Mouse (Mus musculus) thymus, adult 2 months (tissue): ENCODE measurements at regions not wholly inside any gene's neighbourhood (a gene's known extent, or its start where the extent isn't known, plus 50 kb on each side); places are given as distances from the start of the nearest gene placed in this dataset.

ENCODE experiments used
- DNase-seq: peaks from one replicate; pipeline ENCODE4 v3.0.0; 2021
- H3K27ac ChIP-seq: fragments of 200-500 bp; 2 replicates; pipeline ENCODE4 v1.5.1; 2012; ENCODE audit warnings: low read length, control low read depth; ENCODE audit not compliant: control insufficient read depth, insufficient read depth
- H3K27me3 ChIP-seq: fragments of 200-500 bp; 2 replicates; pipeline ENCODE4 v1.6.1; 2012; ENCODE audit warnings: mild to moderate bottlenecking, low read length, moderate library complexity, mixed read lengths; ENCODE audit not compliant: control insufficient read depth, insufficient read depth
- H3K36me3 ChIP-seq: fragments of 200-500 bp; 2 replicates; pipeline ENCODE4 v1.6.1; 2012; ENCODE audit warnings: mild to moderate bottlenecking, low read length, moderate library complexity; ENCODE audit not compliant: control insufficient read depth, insufficient read depth
- H3K4me1 ChIP-seq: fragments of 200-500 bp; replicated peaks from 2 replicates; pipeline ENCODE4 v1.6.1; 2012; ENCODE audit warnings: low read length; ENCODE audit not compliant: control insufficient read depth, insufficient read depth
- H3K4me3 ChIP-seq: fragments of 200-500 bp; 2 replicates; pipeline ENCODE4 v1.5.1; 2012; ENCODE audit warnings: mild to moderate bottlenecking, low read length, control low read depth, moderate library complexity; ENCODE audit not compliant: control insufficient read depth, insufficient read depth
- CTCF ChIP-seq: fragments of 200-500 bp; IDR thresholded peaks from 2 replicates; pipeline ENCODE4 v1.5.1; 2012; ENCODE audit warnings: mild to moderate bottlenecking, control low read depth, low read length, moderate library complexity, borderline replicate concordance; ENCODE audit not compliant: control insufficient read depth, poor library complexity, insufficient read depth; ENCODE audit errors: extremely low read depth
- POLR2A ChIP-seq: fragments of 200-500 bp; IDR thresholded peaks from 2 replicates; pipeline ENCODE4 v1.6.1; 2012; ENCODE audit warnings: mild to moderate bottlenecking, low read length, control low read depth, moderate library complexity; ENCODE audit not compliant: control insufficient read depth, poor library complexity, insufficient read depth; ENCODE audit errors: extremely low read depth
- WGBS: fragments of 180-500 bp; shearing (Covaris S2); methylation state at CpG from one replicate; pipeline ENCODE4 v1.1.7; 2018; 5-methylcytosine and 5-hydroxymethylcytosine counted together

DNA sequence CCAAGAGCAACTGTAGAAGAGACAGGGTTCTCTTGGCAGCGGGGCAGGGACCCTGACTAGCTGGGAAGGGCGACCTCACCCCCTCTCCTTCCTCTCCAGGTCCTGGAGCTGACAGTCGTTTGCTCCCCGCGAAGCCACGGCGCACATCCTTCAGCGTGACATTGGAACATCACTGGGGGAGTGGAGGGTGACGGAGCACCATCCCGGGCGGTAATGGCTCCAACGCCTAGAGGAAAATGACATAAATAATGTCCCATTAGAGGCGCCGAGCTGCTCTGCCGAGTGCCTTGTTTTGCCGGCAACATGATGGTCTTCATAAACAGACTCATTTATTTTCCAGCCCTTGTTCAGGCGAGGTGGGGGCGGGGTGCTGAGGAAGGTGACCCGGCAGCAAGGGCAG is 62.3 kb upstream of the Ctnnbl1 start:
- H3K36me3 ChIP-seq, result no peaks in the 10 kb centered on the region
- no peaks in the 10 kb centered on the region for H3K27me3 ChIP-seq
- no peak for DNase-seq
- WGBS, result 79% methylated on average over 19 of the region's 19 CpGs
- H3K4me3 ChIP-seq, result no peak overlapping the region
- no peak for TF ChIP-seq CTCF
- no peak for TF ChIP-seq POLR2A
- H3K27ac ChIP-seq, result no peak overlapping the region
- no peaks in the 10 kb centered on the region for H3K4me1 ChIP-seq

DNA sequence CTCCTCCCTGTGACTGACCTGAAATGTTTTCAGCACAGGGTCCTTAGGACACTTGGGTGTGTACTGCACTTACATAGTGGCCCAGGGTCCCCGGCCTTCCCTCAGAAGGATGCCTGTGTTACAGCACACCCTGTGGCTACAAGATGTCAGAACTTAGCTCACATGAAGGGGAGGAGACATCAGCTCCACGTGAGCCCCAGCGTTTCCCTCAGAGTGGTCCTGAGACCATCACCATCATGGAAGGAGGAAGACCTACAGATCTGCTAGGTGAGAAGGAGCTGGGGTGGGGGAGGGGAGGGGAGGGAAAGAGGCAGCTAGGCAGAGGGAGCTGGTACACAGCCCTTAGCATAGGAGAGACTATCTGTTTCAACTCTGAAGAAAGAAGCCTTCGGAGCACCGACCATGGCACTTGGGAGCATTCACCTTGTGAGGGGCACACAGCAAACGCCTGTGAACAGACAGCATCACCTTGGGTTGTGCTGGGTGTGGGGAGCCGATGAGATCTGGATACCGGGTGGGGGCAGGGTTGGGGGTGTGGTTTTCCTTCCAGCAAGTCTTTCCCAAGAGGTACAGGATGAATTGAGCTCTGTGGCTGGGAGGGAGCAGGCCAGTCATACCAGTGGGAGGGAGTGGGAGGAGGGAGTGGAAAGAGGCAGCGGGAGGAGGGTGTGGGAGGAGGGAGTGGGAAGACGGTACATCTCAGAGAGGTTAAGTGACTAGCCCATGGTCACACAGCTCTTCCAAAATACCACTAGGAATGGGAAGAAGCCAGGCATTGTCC is 60.6 kb upstream of the Ctnnbl1 start:
- 43% methylated on average over 10 of the region's 10 CpGs for WGBS
- DNase-seq, result no peak
- TF ChIP-seq CTCF (no peak), POLR2A (no peak)

DNA sequence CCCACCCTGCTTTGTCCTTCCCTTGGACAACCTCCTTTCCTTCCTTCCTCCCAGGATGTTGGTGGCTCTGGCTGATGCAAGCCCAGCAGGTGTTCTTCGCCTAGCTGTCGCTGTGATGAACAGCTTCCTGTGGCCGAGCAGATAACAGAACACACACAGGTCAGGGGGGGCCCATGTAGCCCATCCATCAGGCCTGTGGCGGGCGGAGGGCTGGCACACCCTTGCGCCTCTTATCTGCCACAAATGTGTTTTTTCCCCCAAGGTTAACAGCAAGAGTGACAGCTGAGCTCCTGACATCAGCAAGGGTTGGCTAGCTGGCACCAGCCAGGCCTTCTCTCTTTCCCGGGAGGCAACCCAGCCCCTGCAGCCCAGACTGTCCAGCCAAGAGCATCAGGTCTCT is 59.9 kb upstream of the Ctnnbl1 start:
- H3K4me1 ChIP-seq, result no peaks in the 10 kb centered on the region
- no peak overlapping the region for H3K4me3 ChIP-seq
- TF ChIP-seq CTCF (no peak), POLR2A (no peak)
- H3K36me3 ChIP-seq, result no peaks in the 10 kb centered on the region
- no peak for DNase-seq
- no peak overlapping the region for H3K27ac ChIP-seq
- no peaks in the 10 kb centered on the region for H3K27me3 ChIP-seq
- 28% methylated on average over 7 of the region's 7 CpGs for WGBS

More for the DNA sequence above, 60.6 kb upstream of the Ctnnbl1 start:
- no peak overlapping the region for H3K4me3 ChIP-seq
- H3K4me1 ChIP-seq, result no peaks in the 10 kb centered on the region
- H3K27ac ChIP-seq, result no peak overlapping the region
- H3K27me3 ChIP-seq, result no peaks in the 10 kb centered on the region
- no peaks in the 10 kb centered on the region for H3K36me3 ChIP-seq

DNA sequence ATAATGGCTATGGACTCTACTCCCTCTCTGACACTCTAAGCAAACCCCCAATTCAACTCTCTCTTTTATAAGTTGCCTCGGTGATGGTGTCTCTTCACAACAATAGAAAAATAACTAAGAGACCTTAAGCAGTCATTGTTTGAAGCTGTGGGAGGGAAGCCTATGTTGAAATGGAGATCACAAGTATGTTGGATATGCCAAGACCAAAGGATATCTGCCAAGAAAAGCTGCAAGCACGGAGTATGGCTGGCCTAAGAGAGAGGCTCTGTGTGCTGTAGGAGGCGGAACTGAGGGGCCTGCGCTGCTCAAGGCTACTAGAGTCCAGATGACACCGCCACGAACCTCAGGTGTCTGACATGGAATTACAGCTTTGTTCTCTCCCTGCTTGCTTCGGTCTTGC is 55.3 kb upstream of the Ctnnbl1 start:
- H3K27ac ChIP-seq, result no peak overlapping the region
- H3K36me3 ChIP-seq, result no peaks in the 10 kb centered on the region
- TF ChIP-seq CTCF, result no peak
- no peak for TF ChIP-seq POLR2A
- no peak for DNase-seq
- H3K4me1 ChIP-seq, result no peaks in the 10 kb centered on the region
- H3K27me3 ChIP-seq, result no peaks in the 10 kb centered on the region
- 88% methylated on average over 7 of the region's 7 CpGs for WGBS
- H3K4me3 ChIP-seq, result no peak overlapping the region
